Mouse (Mus musculus) gastrocnemius, adult 18-20 months (tissue): ENCODE measurements around the gene Olfr948. TPM values are rescaled to one million over a fixed set of nuclear protein-coding genes. Genes with fewer than 3 reads are reported as not detected.

Experiments
- DNase-seq: peaks from one replicate; pipeline ENCODE4 v3.0.0; 2021; ENCODE audit warnings: low spot score
- long read RNA-seq, 2 experiments: library from polyadenylated mRNA; stranded (forward); transcript quantifications; one replicate each; pipeline ENCODE4 v2.0.0; 2021
- total RNA-seq, 2 experiments: library from RNA; stranded (reverse); gene quantifications; 2 replicates each; pipeline ENCODE4 v1.2.3; 2021

Olfr948 gene
- total RNA-seq: not detected
- long read RNA-seq, experiment 1: 0 reads
- long read RNA-seq, experiment 2: 0 reads

- no peak for DNase-seq
These were observed at the start of gene Olfr948 for GRCm38 (mm10) chr9:39325945-39326344. TSS of gene Olfr948 (minus strand) at chr9:39326045.

- DNase-seq: no peak
These were observed 38.7 kb downstream of the Olfr948 start for GRCm38 (mm10) chr9:39287136-39287535.

- no peak for DNase-seq
These were observed 49.1 kb downstream of the Olfr948 start, which contains the start of gene Olfr945 for GRCm38 (mm10) chr9:39276718-39277117. TSS of gene Olfr945 (minus strand) at chr9:39276818.

Other genes with a start within 250 kb of the Olfr948 start
- not detected for gene Olfr938, start 247.2 kb downstream of the Olfr948 start, total RNA-seq
- not detected for gene Olfr27, start 197.9 kb downstream of the Olfr948 start, total RNA-seq
- not detected for gene Olfr943, start 159.7 kb downstream of the Olfr948 start, total RNA-seq
- gene Olfr944, start 124.1 kb downstream of the Olfr948 start, total RNA-seq: not detected
- not detected for gene Olfr1537, start 76.1 kb downstream of the Olfr948 start, total RNA-seq
- gene Olfr945, start 49.2 kb downstream of the Olfr948 start, total RNA-seq: not detected
- not detected for gene Olfr951, start 61.4 kb upstream of the Olfr948 start, total RNA-seq
- not detected for gene Olfr952, start 101.1 kb upstream of the Olfr948 start, total RNA-seq
- not detected for gene Olfr954, start 130.7 kb upstream of the Olfr948 start, total RNA-seq
- gene Olfr955, start 145.9 kb upstream of the Olfr948 start, total RNA-seq: not detected
- gene Olfr44, start 167.9 kb upstream of the Olfr948 start, total RNA-seq: not detected
- not detected for gene Olfr957, start 189.8 kb upstream of the Olfr948 start, total RNA-seq
- not detected for gene Olfr958, start 228.0 kb upstream of the Olfr948 start, total RNA-seq
- gene Olfr959, start 249.5 kb upstream of the Olfr948 start, total RNA-seq: not detected